In genomic region chr17:34135297-34136224, GRCm38 (mm10) we compare ENCODE assay signal across 8 mouse cellular contexts. TPM values are rescaled to one million over a fixed set of nuclear protein-coding genes. Genes with fewer than 3 reads are reported as not detected.
DNase-seq lines count a peak whose midpoint lies in the region; ATAC-seq lines count a peak whose summit lies in the region.

No protein-coding gene starts in this region.

- H3K9me3 ChIP-seq in intestine, embryonic 14.5 days (ENCODE audit: control insufficient read depth, low read length): no peaks in the 10 kb centered on the region

- peak overlapping the region; percentile 23 for H3K4me3 ChIP-seq in intestine, embryonic 14.5 days (ENCODE audit: low read depth, low read length)

- peak; percentile 96 for ATAC-seq in intestine, embryonic 14.5 days (replicated peaks; ENCODE audit: low FRiP score, low TSS enrichment, low read depth)

- no peaks in the 10 kb centered on the region for H3K36me3 ChIP-seq in intestine, embryonic 14.5 days (ENCODE audit: control insufficient read depth, insufficient read depth, low read length)

- H3K4me2 ChIP-seq in intestine, embryonic 14.5 days (ENCODE audit: low read length): peak overlapping the region; percentile 56

- 7% methylated on average over 31 of the region's 31 CpGs for WGBS in intestine, embryonic 14.5 days

- no peak overlapping the region for H3K27ac ChIP-seq in intestine, embryonic 14.5 days (ENCODE audit: low read depth)

- peaks cover 12% of the 10 kb centered on the region; the same call in 1 of the 2 replicates for H3K27me3 ChIP-seq in intestine, embryonic 14.5 days (replicated peaks; ENCODE audit: control insufficient read depth, insufficient read depth, low read length)

- no peak overlapping the region for H3K9ac ChIP-seq in intestine, embryonic 14.5 days (ENCODE audit: low read length)

- intact Hi-C loops in gastrocnemius, postnatal 14 days (cut with DNase I; ENCODE audit: low total_unique reads): no loop called here
- intact Hi-C loops in left cerebral cortex, postnatal 14 days (cut with DNase I): no loop called here

- peak; percentile 98 to 99 for DNase-seq in adrenal gland, adult (ENCODE audit: inconsistent age in 2 of 2, low spot score in 1 of 2)
- peak; percentile 100 for DNase-seq in embryo, embryonic 10.5 days (ENCODE audit: low spot score)
- DNase-seq in gastrocnemius, postnatal 14 days: peak; percentile 98
- DNase-seq in intestine, embryonic 14.5 days (ENCODE audit: low spot score): peak; percentile 99
- peak; percentile 99 for DNase-seq in left cerebral cortex, postnatal 14 days (ENCODE audit: low spot score in 2 of 2)
- peak; percentile 100 for DNase-seq in mesoderm, embryonic 11.5 days (ENCODE audit: low read depth, low spot score)
- peak; percentile 96 to 98 for DNase-seq in right cerebral cortex, postnatal 36 days (ENCODE audit: low spot score in 2 of 2)
- peak; percentile 90 for DNase-seq in yolk sac, embryonic 10.5 days (ENCODE audit: low spot score)

- H3K4me1 ChIP-seq in intestine, embryonic 14.5 days (replicated peaks; ENCODE audit: control insufficient read depth, insufficient read depth, low read length): peaks cover 4% of the 10 kb centered on the region; the same call in 1 of the 2 replicates

RNA-seq across cellular contexts. Expression of gene H2-DMb2, which starts 7.5 kb away (rescaled TPM):
- under 1 TPM; 0.45 to 0.47 TPM for total RNA-seq in gastrocnemius, postnatal 14 days (2021)
- 0.15 and 0.42 TPM in 2 replicates for polyA plus RNA-seq in intestine, embryonic 14.5 days (2014; fragmentation: Nextera tagmentation; extraction: Ambion mirVana)
- 1 to 10 TPM; 1.0 to 1.1 TPM for total RNA-seq in left cerebral cortex, postnatal 14 days (2021)

RNA-seq across cellular contexts. Expression of gene Brd2, which starts 13.1 kb away (rescaled TPM):
- 10 to 100 TPM; 75.2 to 75.5 TPM for total RNA-seq in gastrocnemius, postnatal 14 days (2021)
- polyA plus RNA-seq in intestine, embryonic 14.5 days (2014; fragmentation: Nextera tagmentation; extraction: Ambion mirVana): 124 and 144 TPM in 2 replicates
- 100 to 1,000 TPM; 231 to 249 TPM for total RNA-seq in left cerebral cortex, postnatal 14 days (2021)

RNA-seq across cellular contexts. Expression of gene H2-DMa, which starts 16.2 kb away (rescaled TPM):
- 1 to 10 TPM; 2.3 to 3.6 TPM for total RNA-seq in gastrocnemius, postnatal 14 days (2021)
- 11.0 and 13.5 TPM in 2 replicates for polyA plus RNA-seq in intestine, embryonic 14.5 days (2014; fragmentation: Nextera tagmentation; extraction: Ambion mirVana)
- total RNA-seq in left cerebral cortex, postnatal 14 days (2021): 10 to 100 TPM; 25.8 to 29.1 TPM

RNA-seq across cellular contexts. Expression of gene H2-DMb1, which starts 17.3 kb away (rescaled TPM):
- 1 to 10 TPM; 1.0 to 1.4 TPM for total RNA-seq in gastrocnemius, postnatal 14 days (2021)
- polyA plus RNA-seq in intestine, embryonic 14.5 days (2014; fragmentation: Nextera tagmentation; extraction: Ambion mirVana): 1.7 and 1.8 TPM in 2 replicates
- total RNA-seq in left cerebral cortex, postnatal 14 days (2021): 1 to 10 TPM; 1.1 to 1.6 TPM

RNA-seq across cellular contexts. Expression of gene H2-Oa, which starts 43.4 kb away (rescaled TPM):
- not detected for total RNA-seq in gastrocnemius, postnatal 14 days (2021)
- polyA plus RNA-seq in intestine, embryonic 14.5 days (2014; fragmentation: Nextera tagmentation; extraction: Ambion mirVana): 0.75 and 1.1 TPM in 2 replicates
- total RNA-seq in left cerebral cortex, postnatal 14 days (2021): under 1 TPM in 1 of 2 experiments, not detected in 1; 0.32 TPM

Comparison
In these comparisons a context has a peak if more than half of its experiments do, and no peak if none do; other contexts are left out.
1. RNA of gene H2-DMa, which starts 16.2 kb away (total RNA-seq): 25.8 to 29.1 TPM in left cerebral cortex, postnatal 14 days; 2.3 to 3.6 TPM in gastrocnemius, postnatal 14 days; every median in the first group is over 4 times any median in the second.
2. Peak in every context shown above with its lines, with median percentiles within 50 percentile points of each other: DNase-seq.